Mouse (Mus musculus) CD4-positive helper T cell, adult 2 months (primary cell): ENCODE results near the gene Hipk1.
A peak's percentile ranks its signal among the peaks of the same experiment; 100 is the strongest.

Experiments
- DNase-seq: peaks from one replicate; pipeline ENCODE4 v3.0.0-alpha.2; 2012; ENCODE audit warnings: low read depth, missing footprints, low spot score

The Hipk1 gene

DNA sequence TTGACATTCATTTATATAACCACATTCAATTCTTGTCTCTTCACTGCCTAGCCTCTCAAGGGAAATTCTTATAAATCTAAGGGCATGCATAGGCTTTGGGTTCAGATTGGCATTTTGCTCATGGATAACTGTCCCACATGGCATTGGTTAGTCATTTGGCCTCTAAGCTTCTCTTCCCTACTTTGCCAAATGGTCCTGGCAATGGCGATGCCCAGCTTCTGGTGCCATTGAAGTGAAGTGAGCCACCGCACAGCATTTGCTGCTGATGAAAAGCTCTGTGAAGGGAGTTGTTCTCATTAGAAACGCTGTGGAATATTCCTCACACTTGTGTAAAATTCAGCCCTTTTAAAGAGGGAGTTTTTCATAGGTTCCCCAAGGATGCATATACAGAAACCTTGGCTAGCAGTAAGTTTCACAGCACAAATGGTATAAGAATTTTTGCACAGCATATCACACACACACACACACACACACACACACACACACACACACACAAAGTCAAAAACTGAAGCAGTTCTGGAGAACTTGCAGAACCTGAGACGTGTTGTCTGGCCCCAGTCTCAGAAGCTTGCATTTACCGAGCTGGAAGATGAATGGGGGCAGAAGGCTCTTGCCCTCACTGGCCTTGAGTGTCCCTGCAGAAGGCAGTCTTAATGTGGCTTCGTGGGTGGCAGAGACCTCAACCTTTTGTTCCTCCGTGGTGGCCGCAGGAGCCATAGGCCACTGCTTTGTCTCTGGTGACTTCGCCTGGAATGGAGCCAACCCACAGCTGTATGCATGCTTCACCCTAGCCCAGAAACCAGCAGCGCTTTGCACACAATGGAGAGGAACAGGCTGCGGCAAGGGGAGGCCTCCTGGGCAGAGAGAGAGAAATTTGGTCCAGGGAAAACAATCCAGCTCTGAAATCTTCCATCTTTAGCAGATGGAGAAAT, 75.3 kb downstream of the Hipk1 start:
- no peak for DNase-seq

DNA sequence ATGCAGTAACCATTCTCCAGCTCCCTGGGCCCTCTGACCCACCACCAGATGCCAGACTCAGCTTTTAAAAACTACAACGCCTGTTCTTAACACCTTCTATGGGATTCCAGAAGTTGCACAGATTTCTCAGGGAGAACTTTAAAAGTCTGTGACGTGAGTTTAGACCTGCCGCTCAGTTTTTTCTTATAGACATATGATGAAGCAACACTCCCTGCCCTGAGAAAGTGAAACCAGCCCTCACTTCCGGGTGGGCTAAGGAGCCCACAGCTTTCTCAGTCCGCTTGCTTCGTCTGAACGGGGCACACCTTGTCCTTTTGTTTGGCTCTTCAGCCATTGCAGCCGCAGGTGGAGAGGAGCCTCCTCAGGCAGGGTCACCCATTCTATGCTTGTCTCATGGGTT, 76.4 kb downstream of the Hipk1 start:
- no peak for DNase-seq

DNA sequence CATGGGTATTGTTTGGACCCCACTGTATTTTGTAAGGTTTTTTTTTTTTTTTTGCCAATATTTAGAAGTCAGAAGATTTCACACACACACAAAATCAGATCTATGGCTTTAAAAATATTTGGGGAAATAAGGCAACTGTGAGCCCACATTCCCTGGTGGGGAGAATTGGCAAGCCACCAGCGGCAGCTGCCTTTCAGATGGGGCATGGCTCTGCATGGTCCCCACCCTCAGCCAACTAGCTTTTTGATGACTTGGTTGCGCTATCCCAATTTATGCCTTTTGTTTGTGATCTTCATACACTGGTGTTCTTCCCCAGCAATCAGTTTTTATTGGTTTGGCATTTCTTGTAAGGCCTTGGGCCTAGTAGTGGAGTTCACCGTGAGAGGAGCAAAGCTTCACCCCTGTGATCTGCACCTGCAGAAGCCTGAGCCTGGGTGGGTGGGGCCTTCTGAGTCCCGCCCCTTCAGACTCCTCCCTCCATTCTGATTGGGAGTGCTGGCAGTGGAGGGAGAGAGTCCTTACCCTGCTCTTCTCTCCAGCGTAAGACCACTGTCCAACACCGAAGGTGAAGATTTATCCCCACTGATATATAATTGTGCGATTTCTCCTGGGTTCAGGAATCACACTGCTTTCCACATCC, 77.0 kb downstream of the Hipk1 start:
- DNase-seq: no peak

DNA sequence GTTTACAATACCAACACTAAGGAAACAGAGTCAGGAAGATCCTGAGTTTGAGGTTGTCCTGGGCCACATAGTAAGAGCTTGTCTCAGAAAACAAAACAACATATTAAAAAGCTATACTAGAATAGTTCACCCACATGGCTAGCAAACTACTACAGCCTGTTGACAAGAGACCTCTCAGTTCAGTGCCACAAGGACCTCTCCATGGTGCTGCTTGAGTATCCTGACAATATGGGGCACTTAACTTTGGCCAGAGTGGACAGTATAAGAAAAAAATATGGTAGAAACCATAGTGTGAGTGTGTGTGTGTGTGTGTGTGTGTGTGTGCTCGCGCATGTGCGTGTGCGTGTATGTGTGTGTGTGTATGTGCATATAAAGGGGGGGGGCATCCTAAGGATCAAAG, 79.2 kb downstream of the Hipk1 start:
- DNase-seq: no peak

GRCm38 (mm10) chr3:103709470-103710040, 81.8 kb downstream of the Hipk1 start:
- DNase-seq: no peak

DNA sequence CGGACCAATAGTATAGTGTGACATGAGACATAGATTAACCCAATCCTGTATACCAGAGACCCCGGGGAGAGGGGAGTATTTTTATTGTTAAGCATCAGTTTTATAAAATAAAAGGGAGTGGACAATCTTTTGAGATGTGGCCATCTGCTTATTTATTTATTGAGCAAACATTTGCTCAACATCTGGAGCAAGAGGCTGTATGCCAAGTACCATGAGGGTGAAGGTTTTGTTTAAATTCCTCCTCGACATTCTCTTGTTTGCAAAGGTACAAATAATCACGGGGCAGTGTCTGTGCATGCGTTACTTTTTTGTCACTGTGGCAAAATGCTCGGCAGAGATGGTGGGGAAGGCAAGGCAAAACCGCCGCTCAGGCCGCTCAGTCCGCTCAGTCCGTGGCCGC, 85.9 kb downstream of the Hipk1 start:
- DNase-seq: no peak

GRCm38 (mm10) chr3:103704661-103705060, 86.7 kb downstream of the Hipk1 start:
- DNase-seq: no peak

- no peak for DNase-seq
Observed at GRCm38 (mm10) chr3:103696388-103696925, 94.9 kb downstream of the Hipk1 start.

GRCm38 (mm10) chr3:103695556-103695955, 95.8 kb downstream of the Hipk1 start:
- DNase-seq: no peak

DNA sequence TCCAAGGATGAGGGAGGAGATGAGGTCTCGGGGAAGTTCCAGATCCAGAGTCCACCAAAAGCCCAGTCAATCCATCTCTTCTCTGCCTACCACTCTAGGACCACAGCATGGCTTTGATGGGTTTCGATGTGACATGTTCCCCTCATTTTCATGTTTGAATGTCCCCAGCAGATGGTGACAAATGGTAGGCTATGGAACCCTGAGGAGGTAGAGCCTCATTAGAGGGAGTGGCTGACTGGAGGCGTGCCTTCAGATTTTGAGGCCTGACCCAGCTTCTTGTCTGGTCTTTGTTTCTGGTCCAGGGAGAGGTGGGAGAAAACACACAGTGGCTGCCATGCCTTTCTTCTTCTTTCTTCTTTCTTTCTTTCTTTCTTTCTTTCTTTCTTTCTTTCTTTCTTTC, 100.9 kb downstream of the Hipk1 start:
- DNase-seq: peak; percentile 10
